Comparison of ENCODE assay signal across 13 mouse cellular contexts in the genomic region with DNA sequence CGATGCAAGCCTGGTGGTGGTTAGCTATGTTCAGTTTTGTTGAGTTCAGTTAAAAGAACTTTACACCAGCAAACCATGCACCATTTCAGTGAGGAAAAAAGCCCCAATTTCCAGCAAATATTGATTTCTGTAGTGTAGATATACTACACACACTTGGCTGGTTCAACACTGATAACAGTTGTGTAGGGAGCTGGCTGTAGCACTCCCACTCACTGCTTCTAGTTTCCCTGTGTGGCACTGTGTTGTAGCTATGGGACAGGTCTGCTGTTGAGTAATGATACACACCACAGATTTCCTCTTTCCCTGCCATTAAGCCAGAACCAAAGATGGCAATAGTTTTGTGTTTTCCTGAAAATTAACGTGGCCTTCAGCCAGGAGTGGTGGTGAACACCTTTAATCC.
"Had no signal": no experiment of that assay in that cellular context is flagged by ENCODE, and none has a peak within 500 bp of the region (broad histone marks: within the 10 kb centered on the region; RNA-seq: fewer than 3 reads in every experiment).

No protein-coding gene starts in this region.

- H3K4me3 ChIP-seq: intestine, embryonic 15.5 days; left cerebral cortex, adult 2 months; midbrain, embryonic 12.5 days had no signal

- H3K9ac ChIP-seq: intestine, embryonic 15.5 days; midbrain, embryonic 12.5 days had no signal

- DNase-seq: kidney, adult 11 months; kidney, adult 8-10 months; kidney, postnatal 14 days; kidney, postnatal 4 days; layer of hippocampus, postnatal 36 days; lung, adult 2 months; lung, postnatal 14 days; lung, postnatal 4 days; thymus, adult 18-20 months; thymus, postnatal 36 days had no signal

- H3K27me3 ChIP-seq: intestine, embryonic 15.5 days; midbrain, embryonic 12.5 days had no signal

- H3K27ac ChIP-seq: intestine, embryonic 15.5 days; left cerebral cortex, adult 2 months; midbrain, embryonic 12.5 days had no signal

- ATAC-seq: intestine, embryonic 15.5 days had no signal

- H3K9me3 ChIP-seq: intestine, embryonic 15.5 days; midbrain, embryonic 12.5 days had no signal

- H3K4me2 ChIP-seq: intestine, embryonic 15.5 days; midbrain, embryonic 12.5 days had no signal
